Mouse (Mus musculus): ENCODE results near the gene Fpr-rs3.

Gene Fpr-rs3

DNA sequence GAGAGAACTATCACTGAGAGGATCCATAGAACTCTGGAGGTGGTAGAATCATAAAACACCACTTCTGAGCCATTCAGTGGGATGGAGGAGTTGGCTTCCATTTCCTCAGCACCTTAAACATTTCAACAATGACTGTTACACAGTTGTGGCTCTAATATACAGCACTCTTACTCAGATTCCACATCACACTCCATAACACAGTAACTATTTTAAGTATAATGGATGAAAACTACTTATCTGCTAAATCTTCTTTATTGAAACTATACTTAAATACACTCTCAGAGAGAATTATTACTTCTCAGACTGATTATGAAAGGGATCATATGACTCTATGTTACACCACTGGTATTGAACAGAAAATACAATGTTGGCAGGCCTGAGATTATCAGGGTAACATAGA, at the start of gene Fpr-rs3:
TSS of gene Fpr-rs3 (minus strand) at position 101 of the 400 bp plus-strand sequence.
- no peak for DNase-seq

DNA sequence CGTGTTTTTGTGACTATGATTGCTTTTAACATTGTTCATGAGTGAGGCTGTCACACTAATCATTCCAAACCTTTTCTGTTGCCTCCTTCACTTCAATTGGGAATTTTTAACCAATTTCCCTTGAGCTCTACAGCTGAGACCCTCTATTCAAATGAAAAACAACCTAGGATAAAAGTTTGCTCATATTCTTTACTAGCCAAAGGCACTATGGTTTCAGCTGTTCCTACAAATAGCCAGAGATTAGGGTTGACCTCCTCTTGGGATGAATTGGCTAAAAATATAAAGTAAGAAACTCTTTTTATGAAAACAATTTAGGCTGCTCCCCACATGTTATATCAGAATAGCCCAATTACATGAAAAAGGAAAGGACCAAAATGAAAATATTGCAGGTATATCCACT, 28.4 kb downstream of the Fpr-rs3 start, which contains the start of gene Vmn2r110:
TSS of gene Vmn2r110 (minus strand) at position 101 of the 400 bp plus-strand sequence.
- no peak for DNase-seq
